Mouse (Mus musculus) liver, postnatal 0 days (tissue): ENCODE measurements around the gene Hmbs.
A peak's percentile ranks its signal among the peaks of the same experiment; 100 is the strongest.

Experiments
- CTCF ChIP-seq: sonication (generic); IDR thresholded peaks from 2 replicates; pipeline ENCODE4 v1.5.1; 2016; ENCODE audit warnings: antibody characterized with exemption, low read depth
- EP300 ChIP-seq: IDR thresholded peaks from 2 replicates; pipeline ENCODE4 v1.6.1; 2016; ENCODE audit warnings: antibody characterized with exemption, low read depth, mild to moderate bottlenecking

DNA sequence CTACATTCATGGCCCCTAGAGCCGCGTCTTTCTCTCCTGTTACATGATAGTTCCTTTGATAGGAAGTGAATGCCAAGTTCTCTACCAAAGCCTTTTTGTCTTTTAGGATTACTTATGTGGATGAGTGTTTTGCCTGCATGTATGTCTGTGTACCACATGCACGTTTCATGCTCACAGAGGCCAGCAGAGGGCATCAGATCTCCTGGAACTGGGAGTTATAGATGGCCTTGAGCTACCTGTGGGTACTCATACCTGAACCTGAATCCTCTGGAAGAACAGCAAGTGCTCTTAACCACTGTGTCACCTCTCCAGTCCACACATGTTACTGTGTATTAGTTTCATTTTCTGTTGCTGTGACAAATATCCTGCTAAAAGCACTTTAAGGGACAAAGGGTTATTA is 51.5 kb downstream of the Hmbs start:
- TF ChIP-seq CTCF (peak; percentile 85), EP300 (no peak)
